Mouse (Mus musculus) E14TG2a.4 (cell line): Measurements from ENCODE around the gene Vps13d.

Experiments
- CTCF ChIP-seq: conservative IDR thresholded peaks from 2 replicates; pipeline ENCODE4 v1.5.1; 2014; ENCODE audit warnings: low read length
- NANOG ChIP-seq: IDR thresholded peaks from 2 replicates; pipeline ENCODE4 v1.6.1; 2014; ENCODE audit warnings: borderline replicate concordance, low read length, mixed read lengths
- POU5F1 ChIP-seq: IDR thresholded peaks from 2 replicates; pipeline ENCODE4 v1.6.1; 2014; ENCODE audit warnings: low read length, borderline replicate concordance

- TF ChIP-seq CTCF (no peak), NANOG (no peak), POU5F1 (no peak)
Observed at GRCm38 (mm10) chr4:145230647-145231046, 35.8 kb upstream of the Vps13d start.
